Comparison of ENCODE assay signal across 7 mouse cellular contexts in genomic region chr14:118986653-118987522, GRCm38 (mm10). TPM values are rescaled to one million over a fixed set of nuclear protein-coding genes. Genes with fewer than 3 reads are reported as not detected.
A peak's percentile ranks its signal among the peaks of the same experiment; 100 is the strongest.
DNase-seq lines count a peak whose midpoint lies in the region; ATAC-seq lines count a peak whose summit lies in the region.

No protein-coding gene starts in this region.

- DNase-seq in MN1 (ENCODE audit: low spot score): peak; percentile 71
- DNase-seq in brain, adult 2 months (ENCODE audit: low read depth, low spot score): peak; percentile 80
- peak; percentile 61 to 74 for DNase-seq in layer of hippocampus, postnatal 14 days (ENCODE audit: low spot score in 2 of 2)
- DNase-seq in lung, postnatal 36 days: peak; percentile 81
- peak; percentile 62 for DNase-seq in right cerebral cortex, adult 18-20 months

- peak; percentile 68 for ATAC-seq in erythroblast, adult 5-6 weeks (replicated peaks; ENCODE audit: low FRiP score, poor library complexity, severe bottlenecking)
- peak; percentile 39 to 58; a peak in 2 of 4 replicates for ATAC-seq in hematopoietic stem cell, adult 5-6 weeks (replicated peaks in 1 of 2; ENCODE audit: insufficient read depth in 1 of 2, low FRiP score in 2 of 2, low TSS enrichment in 1 of 2, low read depth in 1 of 2, poor library complexity in 2 of 2, severe bottlenecking in 2 of 2)

RNA-seq across cellular contexts. Expression of gene Dnajc3, which starts 49.1 kb away (rescaled TPM):
- 11.7 and 16.9 TPM in 2 replicates for total RNA-seq in erythroblast, adult 5-6 weeks (2015; ENCODE audit: low replicate concordance)
- total RNA-seq in erythroblast, adult 5-6 weeks (2017; ENCODE audit: low replicate concordance): 25.9 and 29.4 TPM in 2 replicates
- total RNA-seq in hematopoietic stem cell, adult 5-6 weeks (2017): 69.7 and 77.7 TPM in 2 replicates
- total RNA-seq in layer of hippocampus, postnatal 14 days (2021): 10 to 100 TPM; 35.1 to 39.3 TPM

Comparison
In these comparisons a context has a peak if more than half of its experiments do, and no peak if none do; other contexts are left out.
1. Peak in every context shown above with its lines: DNase-seq and ATAC-seq.